Mouse (Mus musculus): ENCODE results near the gene Nlrc4. TPM values are rescaled to one million over a fixed set of nuclear protein-coding genes. Genes with fewer than 3 reads are reported as not detected.
A peak's percentile ranks its signal among the peaks of the same experiment; 100 is the strongest.

Nlrc4 gene
- polyA plus RNA-seq (2015; fragmentation: Nextera tagmentation; extraction: Ambion mirVana), result 0.25 and 0.27 TPM in 2 replicates

GRCm38 (mm10) chr17:74458711-74459408 lies at the start of gene Nlrc4:
Gene Nlrc4, minus strand, starts transcription at chr17:74459142.
- no peak within 1 kb of the TSS for H3K4me2 ChIP-seq (ENCODE audit: low read length)
- H3K4me1 ChIP-seq (replicated peaks; ENCODE audit: control insufficient read depth, insufficient read depth, low read length), result no peaks in the 10 kb centered on the region
- H3K9me3 ChIP-seq (ENCODE audit: control insufficient read depth, low read length), result no peaks in the 10 kb centered on the region
- 59% methylated on average over 8 of the region's 8 CpGs for WGBS
- H3K4me3 ChIP-seq (replicated peaks; ENCODE audit: low read length), result no peak within 1 kb of the TSS
- no peak within 1 kb of the TSS for H3K27ac ChIP-seq (ENCODE audit: low read length)
- no peak within 1 kb of the TSS for H3K9ac ChIP-seq (replicated peaks; ENCODE audit: low read depth, low read length)
- no peak for ATAC-seq
- no peaks in the 10 kb centered on the region for H3K36me3 ChIP-seq (ENCODE audit: control insufficient read depth, insufficient read depth)
- no peaks in the 10 kb centered on the region for H3K27me3 ChIP-seq (replicated peaks; ENCODE audit: control insufficient read depth, insufficient read depth, low read length)

- Histone ChIP-seq H3K27me3 (replicated peaks; ENCODE audit: control insufficient read depth, insufficient read depth, low read length) (no peaks in the 10 kb centered on the region), H3K27ac (ENCODE audit: low read length) (no peak overlapping the region), H3K36me3 (ENCODE audit: control insufficient read depth, insufficient read depth) (no peaks in the 10 kb centered on the region), H3K4me2 (ENCODE audit: low read length) (no peak overlapping the region), H3K9me3 (ENCODE audit: control insufficient read depth, low read length) (no peaks in the 10 kb centered on the region), H3K9ac (replicated peaks; ENCODE audit: low read depth, low read length) (no peak overlapping the region), H3K4me3 (replicated peaks; ENCODE audit: low read length) (no peak overlapping the region), H3K4me1 (replicated peaks; ENCODE audit: control insufficient read depth, insufficient read depth, low read length) (no peaks in the 10 kb centered on the region)
- 84% methylated on average over 3 of the region's 3 CpGs for WGBS
- no peak for ATAC-seq
Observed at GRCm38 (mm10) chr17:74508600-74508999, 49.7 kb upstream of the Nlrc4 start.

- no peak for ATAC-seq
- no peaks in the 10 kb centered on the region for H3K27me3 ChIP-seq (replicated peaks; ENCODE audit: control insufficient read depth, insufficient read depth, low read length)
- 78% methylated on average over 2 of the region's 2 CpGs for WGBS
Observed at GRCm38 (mm10) chr17:74507934-74508333, 49.0 kb upstream of the Nlrc4 start.

GRCm38 (mm10) chr17:74501085-74501484 lies 42.1 kb upstream of the Nlrc4 start:
- H3K9me3 ChIP-seq (ENCODE audit: control insufficient read depth, low read length), result no peaks in the 10 kb centered on the region
- H3K27me3 ChIP-seq (replicated peaks; ENCODE audit: control insufficient read depth, insufficient read depth, low read length), result no peaks in the 10 kb centered on the region
- H3K36me3 ChIP-seq (ENCODE audit: control insufficient read depth, insufficient read depth), result peaks cover 27% of the 10 kb centered on the region
- H3K4me1 ChIP-seq (replicated peaks; ENCODE audit: control insufficient read depth, insufficient read depth, low read length), result no peaks in the 10 kb centered on the region
- no peak overlapping the region for H3K4me3 ChIP-seq (replicated peaks; ENCODE audit: low read length)
- no peak overlapping the region for H3K4me2 ChIP-seq (ENCODE audit: low read length)
- no peak overlapping the region for H3K27ac ChIP-seq (ENCODE audit: low read length)
- no peak for ATAC-seq
- no peak overlapping the region for H3K9ac ChIP-seq (replicated peaks; ENCODE audit: low read depth, low read length)

More at GRCm38 (mm10) chr17:74507934-74508333, 49.0 kb upstream of the Nlrc4 start:
- H3K9me3 ChIP-seq (ENCODE audit: control insufficient read depth, low read length), result no peaks in the 10 kb centered on the region
- H3K36me3 ChIP-seq (ENCODE audit: control insufficient read depth, insufficient read depth), result no peaks in the 10 kb centered on the region
- no peak overlapping the region for H3K4me3 ChIP-seq (replicated peaks; ENCODE audit: low read length)
- H3K9ac ChIP-seq (replicated peaks; ENCODE audit: low read depth, low read length), result no peak overlapping the region
- no peak overlapping the region for H3K4me2 ChIP-seq (ENCODE audit: low read length)
- H3K27ac ChIP-seq (ENCODE audit: low read length), result no peak overlapping the region
- H3K4me1 ChIP-seq (replicated peaks; ENCODE audit: control insufficient read depth, insufficient read depth, low read length), result no peaks in the 10 kb centered on the region

GRCm38 (mm10) chr17:74500204-74500603 lies 41.3 kb upstream of the Nlrc4 start:
- H3K9ac ChIP-seq (replicated peaks; ENCODE audit: low read depth, low read length), result no peak overlapping the region
- no peak overlapping the region for H3K4me3 ChIP-seq (replicated peaks; ENCODE audit: low read length)
- no peaks in the 10 kb centered on the region for H3K9me3 ChIP-seq (ENCODE audit: control insufficient read depth, low read length)
- no peaks in the 10 kb centered on the region for H3K27me3 ChIP-seq (replicated peaks; ENCODE audit: control insufficient read depth, insufficient read depth, low read length)
- WGBS, result 94% methylated on average over 4 of the region's 4 CpGs
- peaks cover 33% of the 10 kb centered on the region for H3K36me3 ChIP-seq (ENCODE audit: control insufficient read depth, insufficient read depth)
- H3K27ac ChIP-seq (ENCODE audit: low read length), result no peak overlapping the region
- no peak overlapping the region for H3K4me2 ChIP-seq (ENCODE audit: low read length)
- ATAC-seq, result no peak
- H3K4me1 ChIP-seq (replicated peaks; ENCODE audit: control insufficient read depth, insufficient read depth, low read length), result no peaks in the 10 kb centered on the region

- no peak overlapping the region for H3K27ac ChIP-seq (ENCODE audit: low read length)
- no peak for ATAC-seq
- no peaks in the 10 kb centered on the region for H3K27me3 ChIP-seq (replicated peaks; ENCODE audit: control insufficient read depth, insufficient read depth, low read length)
Observed at GRCm38 (mm10) chr17:74491565-74491964, 32.6 kb upstream of the Nlrc4 start.

GRCm38 (mm10) chr17:74489901-74490220 lies 30.9 kb upstream of the Nlrc4 start:
- WGBS, result under 1% methylated on average over 12 of the region's 12 CpGs
- Histone ChIP-seq H3K9me3 (ENCODE audit: control insufficient read depth, low read length) (no peaks in the 10 kb centered on the region), H3K36me3 (ENCODE audit: control insufficient read depth, insufficient read depth) (peaks cover 11% of the 10 kb centered on the region), H3K4me1 (replicated peaks; ENCODE audit: control insufficient read depth, insufficient read depth, low read length) (peaks cover 11% of the 10 kb centered on the region; the same call in 1 of the 2 replicates), H3K4me3 (replicated peaks; ENCODE audit: low read length) (peak overlapping the region; percentile 87), H3K4me2 (ENCODE audit: low read length) (peak overlapping the region; percentile 69), H3K27ac (ENCODE audit: low read length) (peak overlapping the region; percentile 77), H3K27me3 (replicated peaks; ENCODE audit: control insufficient read depth, insufficient read depth, low read length) (no peaks in the 10 kb centered on the region), H3K9ac (replicated peaks; ENCODE audit: low read depth, low read length) (peak overlapping the region; percentile 78)
- ATAC-seq, result no peak

More at GRCm38 (mm10) chr17:74491565-74491964, 32.6 kb upstream of the Nlrc4 start:
- 95% methylated on average over 3 of the region's 3 CpGs for WGBS
- no peak overlapping the region for H3K4me2 ChIP-seq (ENCODE audit: low read length)
- H3K9ac ChIP-seq (replicated peaks; ENCODE audit: low read depth, low read length), result no peak overlapping the region
- peaks cover 11% of the 10 kb centered on the region; the same call in 1 of the 2 replicates for H3K4me1 ChIP-seq (replicated peaks; ENCODE audit: control insufficient read depth, insufficient read depth, low read length)
- no peak overlapping the region for H3K4me3 ChIP-seq (replicated peaks; ENCODE audit: low read length)
- peaks cover 22% of the 10 kb centered on the region for H3K36me3 ChIP-seq (ENCODE audit: control insufficient read depth, insufficient read depth)
- H3K9me3 ChIP-seq (ENCODE audit: control insufficient read depth, low read length), result no peaks in the 10 kb centered on the region

GRCm38 (mm10) chr17:74489024-74489900 lies 30.3 kb upstream of the Nlrc4 start, which contains the start of gene Yipf4:
Gene Yipf4, plus strand, starts transcription at chr17:74489493.
- Histone ChIP-seq H3K4me3 (replicated peaks; ENCODE audit: low read length) (peak within 1 kb of the TSS; percentile 87), H3K27me3 (replicated peaks; ENCODE audit: control insufficient read depth, insufficient read depth, low read length) (no peaks in the 10 kb centered on the region), H3K9me3 (ENCODE audit: control insufficient read depth, low read length) (no peaks in the 10 kb centered on the region), H3K27ac (ENCODE audit: low read length) (peak within 1 kb of the TSS; percentile 77), H3K36me3 (ENCODE audit: control insufficient read depth, insufficient read depth) (peaks cover 9% of the 10 kb centered on the region), H3K9ac (replicated peaks; ENCODE audit: low read depth, low read length) (peak within 1 kb of the TSS; percentile 78), H3K4me2 (ENCODE audit: low read length) (peak within 1 kb of the TSS; percentile 69), H3K4me1 (replicated peaks; ENCODE audit: control insufficient read depth, insufficient read depth, low read length) (peaks cover 11% of the 10 kb centered on the region; the same call in 1 of the 2 replicates)
- 4% methylated on average over 58 of the region's 58 CpGs for WGBS
- peak; percentile 100 for ATAC-seq

GRCm38 (mm10) chr17:74480361-74481069 lies 21.6 kb upstream of the Nlrc4 start:
- no peaks in the 10 kb centered on the region for H3K36me3 ChIP-seq (ENCODE audit: control insufficient read depth, insufficient read depth)
- 88% methylated on average over 14 of the region's 14 CpGs for WGBS
- H3K27ac ChIP-seq (ENCODE audit: low read length), result no peak overlapping the region
- no peak overlapping the region for H3K9ac ChIP-seq (replicated peaks; ENCODE audit: low read depth, low read length)
- no peak overlapping the region for H3K4me3 ChIP-seq (replicated peaks; ENCODE audit: low read length)
- no peak for ATAC-seq
- H3K4me2 ChIP-seq (ENCODE audit: low read length), result no peak overlapping the region
- H3K9me3 ChIP-seq (ENCODE audit: control insufficient read depth, low read length), result no peaks in the 10 kb centered on the region
- H3K4me1 ChIP-seq (replicated peaks; ENCODE audit: control insufficient read depth, insufficient read depth, low read length), result no peaks in the 10 kb centered on the region
- no peaks in the 10 kb centered on the region for H3K27me3 ChIP-seq (replicated peaks; ENCODE audit: control insufficient read depth, insufficient read depth, low read length)
